Mouse (Mus musculus) cerebellum, adult 2 months (tissue): ENCODE measurements at regions not wholly inside any gene's neighbourhood (a gene's known extent, or its start where the extent isn't known, plus 50 kb on each side); places are given as distances from the start of the nearest gene placed in this dataset.

Experiments used
- DNase-seq, 2 experiments: peaks; one replicate each; pipeline ENCODE4 v3.0.0; 2021
- H3K27ac ChIP-seq: fragments of 200-500 bp; 2 replicates; pipeline ENCODE4 v1.5.1; 2012; ENCODE audit warnings: low read length, control low read depth, inconsistent platforms; ENCODE audit not compliant: insufficient read depth
- H3K27me3 ChIP-seq: fragments of 200-500 bp; 2 replicates; pipeline ENCODE4 v1.6.1; 2012; ENCODE audit warnings: inconsistent platforms, mild to moderate bottlenecking, low read length, moderate library complexity; ENCODE audit not compliant: control insufficient read depth, insufficient read depth
- H3K4me1 ChIP-seq: fragments of 200-500 bp; 2 replicates; pipeline ENCODE4 v1.6.1; 2011; ENCODE audit warnings: low read length; ENCODE audit not compliant: control insufficient read depth, insufficient read depth
- H3K4me3 ChIP-seq: fragments of 200-500 bp; replicated peaks from 2 replicates; pipeline ENCODE3; 2011; ENCODE audit warnings: mild to moderate bottlenecking, low read depth, low read length, control low read depth; ENCODE audit not compliant: insufficient read depth
- CTCF ChIP-seq: fragments of 200-500 bp; IDR thresholded peaks from 2 replicates; pipeline ENCODE4 v1.5.1; 2011; ENCODE audit warnings: low read depth, mild to moderate bottlenecking, control low read depth, low read length, moderate library complexity, borderline replicate concordance; ENCODE audit not compliant: insufficient read depth
- POLR2A ChIP-seq: fragments of 200-500 bp; IDR thresholded peaks from 2 replicates; pipeline ENCODE4 v1.6.1; 2011; ENCODE audit warnings: low read length, control low read depth, borderline replicate concordance; ENCODE audit not compliant: insufficient read depth
- WGBS: fragments of 180-500 bp; shearing (Covaris S2); methylation state at CpG from one replicate; pipeline ENCODE4 v1.1.7; 2018; 5-methylcytosine and 5-hydroxymethylcytosine counted together

DNA sequence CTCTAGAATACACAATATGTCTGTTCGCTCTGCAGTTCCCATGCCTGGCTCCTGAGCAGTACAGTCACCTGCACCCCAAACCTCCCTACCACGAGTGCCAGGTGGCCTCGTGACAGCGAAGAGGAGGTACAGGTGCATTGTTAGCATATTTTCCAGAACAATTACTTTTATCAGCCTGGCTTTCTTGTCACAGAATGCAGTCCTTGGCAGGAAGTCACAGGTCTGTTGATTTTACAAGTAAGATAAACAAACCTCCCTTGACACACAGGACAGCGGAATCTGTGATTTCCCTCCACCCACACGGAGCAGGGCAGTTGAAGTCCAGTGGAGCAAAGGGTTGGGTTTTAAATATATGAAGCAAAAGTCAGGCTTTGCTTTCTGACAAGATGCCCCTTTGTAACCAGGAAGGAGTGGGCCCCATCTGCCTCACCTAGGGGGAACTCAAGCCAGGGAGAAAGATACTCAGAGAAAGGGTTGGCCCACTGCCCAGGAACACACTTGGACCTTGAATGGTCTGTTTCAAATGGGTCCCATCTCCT is 246.8 kb upstream of the Foxq1 start:
- DNase-seq: no peak
- H3K4me3 ChIP-seq: no peak overlapping the region
- WGBS: 56% methylated on average over 6 of the region's 6 CpGs
- no peak overlapping the region for H3K27ac ChIP-seq
- TF ChIP-seq POLR2A (no peak), CTCF (no peak)
- H3K27me3 ChIP-seq: no peaks in the 10 kb centered on the region; the same call in 1 of the 2 replicates
- no peaks in the 10 kb centered on the region; the same call in 1 of the 2 replicates for H3K4me1 ChIP-seq

- no peaks in the 10 kb centered on the region; the same call in 1 of the 2 replicates for H3K4me1 ChIP-seq
- no peak for DNase-seq
- H3K27me3 ChIP-seq: no peaks in the 10 kb centered on the region
- no peak overlapping the region for H3K4me3 ChIP-seq
- no peak overlapping the region for H3K27ac ChIP-seq
- TF ChIP-seq POLR2A: no peak
- no peak for TF ChIP-seq CTCF
- 25% methylated on average over 7 of the region's 7 CpGs for WGBS
Measured at GRCm38 (mm10) chr13:31312772-31313171, 243.2 kb upstream of the Foxq1 start.

DNA sequence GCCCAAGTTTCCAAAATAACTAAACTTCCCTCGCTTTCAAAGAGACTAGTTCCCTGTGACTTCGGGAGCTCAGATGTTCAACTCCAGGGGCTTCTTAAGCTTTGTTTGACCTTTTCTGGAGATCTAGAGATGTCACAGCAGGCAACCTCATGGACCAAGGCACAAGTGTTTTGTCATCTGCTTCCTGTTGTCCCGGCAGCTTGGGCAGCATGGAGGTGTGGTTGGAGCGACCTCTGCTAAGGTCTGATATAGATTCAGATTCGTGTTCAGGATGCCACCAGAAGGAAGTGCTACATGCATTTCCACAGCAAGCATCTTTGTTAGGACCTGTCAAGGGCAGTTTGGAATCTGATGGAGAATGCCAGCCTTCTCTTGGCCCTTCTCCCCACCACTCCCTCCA is 242.1 kb upstream of the Foxq1 start:
- H3K27me3 ChIP-seq: no peaks in the 10 kb centered on the region
- no peaks in the 10 kb centered on the region; the same call in 1 of the 2 replicates for H3K4me1 ChIP-seq
- DNase-seq: no peak
- TF ChIP-seq POLR2A: no peak
- TF ChIP-seq CTCF: no peak
- H3K4me3 ChIP-seq: no peak overlapping the region
- 44% methylated on average over 5 of the region's 5 CpGs for WGBS
- H3K27ac ChIP-seq: no peak overlapping the region

DNA sequence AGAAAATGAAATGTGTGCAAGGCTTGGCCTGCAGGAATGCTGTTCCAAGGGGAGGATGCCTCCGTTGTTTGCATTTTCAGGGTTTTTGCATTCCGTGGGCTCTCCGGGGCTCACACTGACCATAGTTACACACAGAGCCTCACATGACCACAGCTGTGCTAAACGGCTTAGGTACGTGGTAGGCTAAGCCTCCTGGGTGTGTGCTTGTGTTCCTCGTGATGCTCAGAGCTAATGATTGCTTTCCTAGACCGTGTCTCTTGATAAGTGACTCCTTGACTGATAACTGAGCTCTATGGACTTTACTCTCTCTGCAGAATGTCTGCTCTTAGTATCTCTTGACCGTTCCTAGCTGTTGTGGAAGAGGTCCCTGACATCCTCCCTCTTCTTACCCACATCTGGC is 238.9 kb upstream of the Foxq1 start:
- H3K27ac ChIP-seq: no peak overlapping the region
- no peak for DNase-seq
- TF ChIP-seq POLR2A: no peak
- TF ChIP-seq CTCF: no peak
- 89% methylated on average over 8 of the region's 8 CpGs for WGBS
- no peaks in the 10 kb centered on the region for H3K27me3 ChIP-seq
- H3K4me3 ChIP-seq: no peak overlapping the region
- H3K4me1 ChIP-seq: no peaks in the 10 kb centered on the region; the same call in 1 of the 2 replicates

- H3K4me1 ChIP-seq: no peaks in the 10 kb centered on the region
- no peaks in the 10 kb centered on the region for H3K27me3 ChIP-seq
- H3K27ac ChIP-seq: no peak overlapping the region
- 97% methylated on average over 2 of the region's 2 CpGs for WGBS
- TF ChIP-seq POLR2A (no peak), CTCF (no peak)
- no peak overlapping the region for H3K4me3 ChIP-seq
- no peak for DNase-seq
Measured at GRCm38 (mm10) chr13:31318008-31318407, 237.9 kb upstream of the Foxq1 start.

DNA sequence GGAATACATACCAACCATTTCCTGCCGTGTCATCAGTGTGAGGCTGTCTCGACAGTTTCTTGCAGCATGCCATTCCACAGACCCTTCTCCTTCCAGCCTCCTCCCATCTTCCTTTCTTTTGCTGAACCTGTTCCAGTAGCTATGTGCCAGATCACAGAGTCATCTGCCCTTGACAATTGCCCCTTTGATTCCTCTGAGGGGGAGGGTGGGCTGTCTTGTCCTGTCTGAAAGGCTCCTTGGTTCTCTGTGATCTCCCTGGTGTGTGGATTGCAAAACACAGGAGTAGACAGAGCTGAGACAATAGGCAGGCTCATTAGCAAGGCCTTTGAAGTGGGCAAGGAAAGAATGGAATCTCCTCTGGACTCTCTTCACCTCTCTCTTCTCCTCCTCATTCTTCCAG is 234.5 kb upstream of the Foxq1 start:
- Histone ChIP-seq H3K4me1 (no peaks in the 10 kb centered on the region), H3K4me3 (no peak overlapping the region), H3K27ac (no peak overlapping the region), H3K27me3 (no peaks in the 10 kb centered on the region)
- WGBS: 44% methylated on average over 2 of the region's 2 CpGs
- TF ChIP-seq CTCF (no peak), POLR2A (no peak)
- no peak for DNase-seq

DNA sequence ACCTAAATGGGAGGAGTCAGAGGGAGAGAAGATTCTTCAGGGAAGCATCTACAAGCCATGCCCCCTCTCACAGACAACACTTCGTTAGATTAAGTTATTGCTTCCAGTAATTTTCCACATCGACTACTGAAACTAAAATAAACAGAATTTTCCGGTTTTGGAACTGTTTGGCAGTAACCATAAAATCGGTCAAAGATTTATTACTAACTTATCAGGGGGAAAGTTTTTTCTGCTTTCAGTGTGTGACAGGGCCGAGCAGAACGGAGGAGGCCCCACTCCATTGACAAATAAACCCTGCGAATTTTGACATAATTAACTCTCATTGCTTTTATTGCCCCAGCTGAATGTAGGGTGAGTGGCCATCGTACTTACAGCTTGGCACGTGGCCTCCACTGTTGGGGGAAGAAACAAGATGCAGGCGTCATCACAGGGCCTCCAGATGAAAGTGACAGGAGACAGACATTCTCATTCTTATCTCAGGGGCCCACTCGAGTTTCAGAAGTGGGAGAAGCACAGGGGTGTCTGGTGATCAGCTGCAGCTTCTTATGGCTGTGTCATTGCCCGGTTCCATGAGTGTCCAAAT is 229.6 kb upstream of the Foxq1 start:
- H3K4me3 ChIP-seq: no peak overlapping the region
- no peaks in the 10 kb centered on the region for H3K27me3 ChIP-seq
- no peak overlapping the region for H3K27ac ChIP-seq
- no peaks in the 10 kb centered on the region for H3K4me1 ChIP-seq
- WGBS: 59% methylated on average over 12 of the region's 12 CpGs
- TF ChIP-seq CTCF: no peak
- TF ChIP-seq POLR2A: no peak
- DNase-seq: no peak

GRCm38 (mm10) chr13:31327511-31327951 is 228.4 kb upstream of the Foxq1 start:
- no peaks in the 10 kb centered on the region for H3K27me3 ChIP-seq

More at GRCm38 (mm10) chr13:31327511-31327951, 228.4 kb upstream of the Foxq1 start:
- DNase-seq: no peak
- Histone ChIP-seq H3K4me1 (no peaks in the 10 kb centered on the region), H3K4me3 (no peak overlapping the region), H3K27ac (no peak overlapping the region)
- TF ChIP-seq POLR2A (no peak), CTCF (no peak)
- WGBS: 66% methylated on average over 7 of the region's 7 CpGs
